Mouse (Mus musculus): ENCODE data around the gene Espn. TPM values are rescaled to one million over a fixed set of nuclear protein-coding genes. Genes with fewer than 3 reads are reported as not detected.

Espn gene
- polyA plus RNA-seq, 1 experiment from 2014 or later: 2.3 TPM

DNA sequence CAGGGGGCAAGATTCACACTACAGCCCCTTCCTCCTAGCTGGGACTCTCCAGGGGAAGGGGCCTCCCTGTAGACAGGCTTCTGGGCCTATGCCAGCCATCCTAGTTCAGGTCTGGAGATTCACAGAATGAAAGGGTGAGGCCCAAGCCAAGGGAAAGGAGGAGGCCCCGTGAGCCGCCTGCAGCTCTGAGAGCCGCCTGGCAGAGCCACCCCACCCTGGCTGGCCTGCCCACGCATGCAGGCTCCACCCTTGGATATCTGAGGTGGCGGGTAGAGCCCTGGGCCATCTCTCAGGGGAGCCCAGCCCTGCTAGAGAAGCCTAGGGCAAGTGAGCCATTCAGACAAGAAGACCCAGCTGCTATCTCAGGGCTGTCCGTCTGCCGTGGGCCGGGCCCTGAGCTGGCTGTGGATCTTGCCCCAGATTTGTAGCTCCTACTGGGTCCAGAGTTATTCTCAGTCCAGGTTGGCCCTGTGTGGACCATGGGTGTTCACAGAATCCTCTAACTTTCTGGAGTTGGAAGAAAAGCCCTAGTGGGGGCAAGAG, 59.3 kb downstream of the Espn start:
- Histone ChIP-seq H3K4me3 (ENCODE audit: low read depth, low read length) (peak overlapping the region; percentile 56), H3K27me3 (ENCODE audit: control insufficient read depth, insufficient read depth, low read depth, low read length) (no peaks in the 10 kb centered on the region), H3K9me3 (replicated peaks; ENCODE audit: control insufficient read depth, low read length) (no peaks in the 10 kb centered on the region), H3K4me1 (ENCODE audit: control insufficient read depth, low read depth, low read length) (peaks cover 65% of the 10 kb centered on the region), H3K4me2 (ENCODE audit: low read depth, low read length) (peak overlapping the region; percentile 78), H3K36me3 (ENCODE audit: control insufficient read depth, insufficient read depth) (no peaks in the 10 kb centered on the region), H3K27ac (ENCODE audit: low read length) (peak overlapping the region; percentile 96), H3K9ac (ENCODE audit: low read depth, low read length) (peak overlapping the region; percentile 73)
- 21% methylated on average over 8 of the region's 8 CpGs for WGBS (ENCODE audit: insufficient replicate concordance)
- ATAC-seq (ENCODE audit: low read depth): peak; percentile 96

DNA sequence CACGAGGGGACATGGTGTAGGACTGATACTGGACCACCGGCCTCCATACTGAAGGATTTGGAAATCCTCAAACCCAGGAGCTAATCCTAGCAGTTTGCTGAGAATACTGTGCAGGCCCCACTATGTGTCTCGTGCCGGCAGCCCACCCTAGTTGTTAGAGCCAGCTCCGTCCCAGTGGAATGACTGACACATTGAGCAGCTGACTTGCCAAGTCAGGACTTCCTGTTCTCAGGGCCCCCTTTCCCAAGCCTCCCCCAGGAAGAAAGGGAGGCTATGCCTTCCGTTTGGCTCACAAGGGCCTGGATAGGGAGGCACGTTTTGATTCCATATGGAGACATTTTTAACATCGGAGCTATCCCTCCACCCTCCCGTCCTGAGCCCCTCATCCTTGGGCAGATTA, 62.0 kb downstream of the Espn start:
- no peak overlapping the region for H3K4me2 ChIP-seq (ENCODE audit: low read depth, low read length)
- H3K27ac ChIP-seq (ENCODE audit: low read length): no peak overlapping the region
- ATAC-seq (ENCODE audit: low read depth): no peak
- no peaks in the 10 kb centered on the region for H3K9me3 ChIP-seq (replicated peaks; ENCODE audit: control insufficient read depth, low read length)
- WGBS (ENCODE audit: insufficient replicate concordance): 74% methylated on average over 9 of the region's 9 CpGs
- peaks cover 60% of the 10 kb centered on the region for H3K4me1 ChIP-seq (ENCODE audit: control insufficient read depth, low read depth, low read length)
- no peaks in the 10 kb centered on the region for H3K36me3 ChIP-seq (ENCODE audit: control insufficient read depth, insufficient read depth)
- no peaks in the 10 kb centered on the region for H3K27me3 ChIP-seq (ENCODE audit: control insufficient read depth, insufficient read depth, low read depth, low read length)
- H3K9ac ChIP-seq (ENCODE audit: low read depth, low read length): no peak overlapping the region
- no peak overlapping the region for H3K4me3 ChIP-seq (ENCODE audit: low read depth, low read length)

DNA sequence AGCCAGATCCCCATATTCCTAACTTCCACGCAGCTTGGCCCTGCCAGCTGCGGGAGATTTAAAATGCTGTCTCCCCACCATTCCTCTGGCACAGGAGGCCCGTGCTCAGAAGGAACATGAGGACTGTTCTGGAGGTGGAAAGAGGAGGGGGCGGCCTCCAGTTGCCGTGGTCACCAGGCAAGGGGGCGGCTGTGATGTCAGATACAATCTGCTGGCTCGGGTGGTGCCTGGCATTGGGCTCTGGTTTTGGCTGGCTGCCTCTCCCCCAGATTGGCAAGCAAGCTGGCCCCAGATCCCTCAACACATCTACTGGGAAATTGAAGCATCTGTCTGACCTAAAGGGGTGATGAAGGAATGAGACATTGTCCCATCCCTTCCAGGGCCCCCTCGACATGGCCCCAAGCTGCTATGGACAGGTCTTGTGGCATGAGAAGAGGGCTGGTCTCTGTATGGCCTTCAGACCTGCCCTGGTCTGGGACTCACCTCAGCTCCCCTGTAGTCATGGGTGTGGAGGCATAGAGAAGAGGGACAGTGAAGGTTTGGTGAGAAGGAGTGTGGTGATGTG, 63.5 kb downstream of the Espn start:
- H3K4me1 ChIP-seq (ENCODE audit: control insufficient read depth, low read depth, low read length): peaks cover 49% of the 10 kb centered on the region
- H3K4me3 ChIP-seq (ENCODE audit: low read depth, low read length): no peak overlapping the region; the same call in 1 of the 2 replicates
- 38% methylated on average over 8 of the region's 8 CpGs for WGBS (ENCODE audit: insufficient replicate concordance)
- no peaks in the 10 kb centered on the region for H3K36me3 ChIP-seq (ENCODE audit: control insufficient read depth, insufficient read depth)
- no peak overlapping the region; the same call in 1 of the 2 replicates for H3K9ac ChIP-seq (ENCODE audit: low read depth, low read length)
- no peak overlapping the region for H3K27ac ChIP-seq (ENCODE audit: low read length)
- H3K27me3 ChIP-seq (ENCODE audit: control insufficient read depth, insufficient read depth, low read depth, low read length): peaks cover 4% of the 10 kb centered on the region; the same call in 1 of the 2 replicates
- no peaks in the 10 kb centered on the region for H3K9me3 ChIP-seq (replicated peaks; ENCODE audit: control insufficient read depth, low read length)
- no peak for ATAC-seq (ENCODE audit: low read depth)
- peak overlapping the region; percentile 95 for H3K4me2 ChIP-seq (ENCODE audit: low read depth, low read length)

DNA sequence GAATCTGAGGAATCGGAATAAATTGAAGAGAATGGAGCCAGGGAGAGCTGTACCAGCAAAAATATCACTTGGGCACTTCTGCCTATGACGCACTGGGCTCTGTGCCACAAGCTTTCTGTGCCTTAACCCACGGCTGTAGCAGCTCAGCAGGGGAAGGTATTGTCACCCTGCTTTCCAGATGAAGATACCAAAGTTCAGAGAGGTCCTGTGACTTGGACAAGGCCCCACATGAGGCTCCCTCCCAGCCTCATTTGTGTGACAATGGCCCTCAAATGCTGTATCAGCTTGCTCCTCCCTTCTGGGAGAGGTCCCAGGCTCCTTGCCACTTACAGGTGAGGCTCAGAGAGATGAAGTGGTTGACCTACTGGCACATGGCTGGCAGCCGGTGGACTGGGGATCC, 64.0 kb downstream of the Espn start:
- Histone ChIP-seq H3K27me3 (ENCODE audit: control insufficient read depth, insufficient read depth, low read depth, low read length) (peaks cover 4% of the 10 kb centered on the region; the same call in 1 of the 2 replicates), H3K9me3 (replicated peaks; ENCODE audit: control insufficient read depth, low read length) (no peaks in the 10 kb centered on the region), H3K27ac (ENCODE audit: low read length) (no peak overlapping the region), H3K36me3 (ENCODE audit: control insufficient read depth, insufficient read depth) (no peaks in the 10 kb centered on the region), H3K4me2 (ENCODE audit: low read depth, low read length) (peak overlapping the region; percentile 95), H3K4me3 (ENCODE audit: low read depth, low read length) (peak overlapping the region; percentile 84), H3K9ac (ENCODE audit: low read depth, low read length) (peak overlapping the region; percentile 44; the same call in 1 of the 2 replicates), H3K4me1 (ENCODE audit: control insufficient read depth, low read depth, low read length) (peaks cover 44% of the 10 kb centered on the region)
- 34% methylated on average over 4 of the region's 4 CpGs for WGBS (ENCODE audit: insufficient replicate concordance)
- no peak for ATAC-seq (ENCODE audit: low read depth)

DNA sequence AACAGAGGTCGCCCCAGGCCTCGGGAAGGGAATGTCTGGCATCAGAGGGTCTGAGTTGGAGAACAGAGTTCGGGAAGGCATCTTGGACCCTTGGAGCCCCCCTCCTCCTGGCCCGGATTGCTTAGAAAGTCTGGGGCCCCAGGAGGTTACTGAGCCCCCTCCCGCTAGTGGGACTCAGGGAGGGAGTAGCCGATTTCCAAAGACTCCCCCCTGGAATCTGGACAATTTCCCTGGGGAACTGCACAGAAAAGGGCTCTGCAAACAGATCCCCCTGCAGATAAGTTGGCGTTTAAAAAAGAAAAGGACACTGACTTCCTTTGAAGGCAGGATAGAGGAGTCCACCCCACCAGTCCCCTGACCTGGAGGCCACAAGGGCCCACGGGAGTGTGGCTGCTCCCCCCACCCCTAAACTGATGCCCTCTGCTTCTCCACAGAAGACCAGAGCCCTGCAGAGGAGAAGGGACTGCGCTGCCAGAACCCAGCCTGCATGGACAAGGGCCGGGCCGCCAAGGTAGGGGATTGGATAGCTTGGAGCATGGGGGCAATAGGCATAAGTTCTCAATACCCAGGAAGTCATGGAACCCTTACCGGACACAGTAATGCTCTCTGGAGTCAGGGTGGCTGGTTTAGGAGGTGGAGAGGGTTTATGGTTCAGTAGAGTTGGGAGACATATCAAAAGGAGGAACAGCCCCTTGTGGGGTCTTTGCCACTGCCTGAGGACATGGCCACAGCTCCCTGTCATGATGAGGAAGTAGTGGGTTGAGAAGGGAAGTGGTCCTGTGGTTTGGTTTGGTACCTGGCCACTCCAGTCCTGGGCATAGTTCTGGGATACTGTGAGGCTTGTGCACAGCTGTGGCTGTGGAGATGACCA, 64.7 kb downstream of the Espn start:
- no peak for ATAC-seq (ENCODE audit: low read depth)
- peak overlapping the region; percentile 84 for H3K4me3 ChIP-seq (ENCODE audit: low read depth, low read length)
- H3K27ac ChIP-seq (ENCODE audit: low read length): no peak overlapping the region; the same call in 1 of the 2 replicates
- 5% methylated on average over 12 of the region's 12 CpGs for WGBS (ENCODE audit: insufficient replicate concordance)
- H3K4me1 ChIP-seq (ENCODE audit: control insufficient read depth, low read depth, low read length): peaks cover 38% of the 10 kb centered on the region
- peak overlapping the region; percentile 95 for H3K4me2 ChIP-seq (ENCODE audit: low read depth, low read length)
- H3K27me3 ChIP-seq (ENCODE audit: control insufficient read depth, insufficient read depth, low read depth, low read length): peaks cover 4% of the 10 kb centered on the region; the same call in 1 of the 2 replicates
- no peaks in the 10 kb centered on the region for H3K36me3 ChIP-seq (ENCODE audit: control insufficient read depth, insufficient read depth)
- H3K9ac ChIP-seq (ENCODE audit: low read depth, low read length): peak overlapping the region; percentile 85
- no peaks in the 10 kb centered on the region for H3K9me3 ChIP-seq (replicated peaks; ENCODE audit: control insufficient read depth, low read length)

DNA sequence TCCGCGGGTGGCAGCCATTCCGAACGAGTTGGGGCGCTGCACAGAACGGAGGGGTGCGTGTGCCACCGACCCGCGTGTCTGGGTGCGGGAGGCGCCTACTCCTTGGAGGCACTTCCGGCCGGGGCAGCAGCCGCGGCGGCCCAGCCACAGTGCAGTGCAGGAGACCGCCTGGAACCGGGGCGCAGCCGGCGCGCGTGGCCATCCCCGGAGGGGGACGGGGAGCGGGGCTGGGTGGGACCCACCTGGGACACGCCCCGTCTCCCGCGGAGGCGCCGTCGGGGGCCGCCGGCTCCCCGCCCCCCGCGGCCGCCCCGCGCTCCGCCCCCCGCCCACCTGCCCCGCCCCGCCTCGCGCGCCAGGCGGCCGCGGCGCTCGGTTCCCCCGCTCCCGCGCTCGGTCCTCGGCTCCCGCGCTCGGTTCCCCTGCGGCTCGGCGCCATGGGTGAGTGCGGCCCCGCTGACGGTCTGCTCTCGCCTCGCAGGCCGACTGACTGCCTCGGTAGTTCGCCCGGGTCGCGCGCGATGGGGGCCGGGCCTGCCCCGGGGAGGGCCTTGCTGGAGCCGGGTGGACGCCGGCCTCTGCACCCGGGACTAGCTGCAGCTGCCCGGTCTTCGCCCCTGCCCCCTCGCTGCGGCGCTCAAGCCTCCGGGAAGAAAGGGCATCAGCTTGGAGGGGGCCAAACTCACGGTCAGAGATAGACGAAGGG, 65.5 kb downstream of the Espn start:
- Histone ChIP-seq H3K4me3 (ENCODE audit: low read depth, low read length) (peak overlapping the region; percentile 84), H3K9ac (ENCODE audit: low read depth, low read length) (peak overlapping the region; percentile 85), H3K4me1 (ENCODE audit: control insufficient read depth, low read depth, low read length) (peaks cover 30% of the 10 kb centered on the region), H3K36me3 (ENCODE audit: control insufficient read depth, insufficient read depth) (no peaks in the 10 kb centered on the region), H3K9me3 (replicated peaks; ENCODE audit: control insufficient read depth, low read length) (no peaks in the 10 kb centered on the region), H3K4me2 (ENCODE audit: low read depth, low read length) (peak overlapping the region; percentile 95), H3K27me3 (ENCODE audit: control insufficient read depth, insufficient read depth, low read depth, low read length) (peaks cover 4% of the 10 kb centered on the region; the same call in 1 of the 2 replicates), H3K27ac (ENCODE audit: low read length) (peak overlapping the region; percentile 56)
- peak; percentile 87 for ATAC-seq (ENCODE audit: low read depth)
- WGBS (ENCODE audit: insufficient replicate concordance): under 1% methylated on average over 60 of the region's 92 CpGs

DNA sequence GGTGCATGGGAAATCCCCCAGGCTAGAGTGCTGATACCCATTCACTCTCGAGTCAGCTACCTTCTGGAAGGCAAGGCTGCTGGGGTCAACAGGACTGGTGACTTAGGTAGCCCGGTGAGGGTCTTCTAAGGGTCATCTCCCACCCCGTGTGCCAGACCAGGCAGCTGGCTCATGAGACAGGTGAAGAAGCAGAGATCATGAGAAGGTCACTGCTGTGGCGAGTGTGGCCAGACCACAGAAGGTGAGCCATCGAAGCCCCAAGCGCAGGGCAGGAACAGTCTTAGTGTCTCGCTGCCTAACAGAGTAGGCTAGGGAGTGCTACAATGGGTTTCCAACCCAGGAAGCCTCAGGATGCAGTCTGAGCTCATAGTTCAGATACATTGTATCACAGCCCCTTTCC, 67.6 kb downstream of the Espn start:
- H3K27me3 ChIP-seq (ENCODE audit: control insufficient read depth, insufficient read depth, low read depth, low read length): peaks cover 4% of the 10 kb centered on the region; the same call in 1 of the 2 replicates
- no peak overlapping the region for H3K4me3 ChIP-seq (ENCODE audit: low read depth, low read length)
- peaks cover 25% of the 10 kb centered on the region for H3K4me1 ChIP-seq (ENCODE audit: control insufficient read depth, low read depth, low read length)
- WGBS (ENCODE audit: insufficient replicate concordance): 69% methylated on average over 7 of the region's 7 CpGs
- no peaks in the 10 kb centered on the region for H3K9me3 ChIP-seq (replicated peaks; ENCODE audit: control insufficient read depth, low read length)
- no peak overlapping the region for H3K9ac ChIP-seq (ENCODE audit: low read depth, low read length)
- no peak for ATAC-seq (ENCODE audit: low read depth)
- no peak overlapping the region for H3K27ac ChIP-seq (ENCODE audit: low read length)
- no peaks in the 10 kb centered on the region for H3K36me3 ChIP-seq (ENCODE audit: control insufficient read depth, insufficient read depth)
- H3K4me2 ChIP-seq (ENCODE audit: low read depth, low read length): no peak overlapping the region

DNA sequence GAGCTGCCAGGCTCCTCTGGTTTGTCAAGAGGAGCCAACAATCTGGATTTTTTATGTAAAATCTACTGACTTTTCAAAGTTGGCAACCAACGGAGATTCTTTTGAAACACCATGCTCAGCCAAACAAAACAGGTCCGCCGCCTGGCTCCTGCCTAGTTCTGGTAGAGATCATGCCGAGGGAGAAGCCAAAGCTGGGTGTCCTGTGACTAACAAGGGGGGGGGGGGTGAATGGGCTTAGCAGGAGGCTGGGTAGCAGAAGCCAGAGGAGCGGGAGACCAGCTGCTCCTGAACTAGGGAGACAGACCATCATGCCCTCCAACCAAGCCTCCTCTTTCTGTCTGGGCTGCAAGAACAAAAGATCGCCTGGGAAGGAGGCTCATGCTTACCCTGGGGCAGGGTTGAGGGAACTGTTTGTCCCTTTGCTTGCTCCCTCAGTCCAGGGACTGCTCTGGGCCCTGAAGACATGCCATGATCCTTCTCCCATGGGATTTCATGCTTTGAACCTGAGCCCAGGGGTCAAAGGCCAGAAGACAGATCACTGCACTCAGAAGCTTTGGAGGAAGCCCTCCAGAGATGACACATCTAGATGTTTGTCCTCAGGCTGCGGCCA, 68.5 kb downstream of the Espn start:
- peaks cover 4% of the 10 kb centered on the region; the same call in 1 of the 2 replicates for H3K27me3 ChIP-seq (ENCODE audit: control insufficient read depth, insufficient read depth, low read depth, low read length)
- no peak overlapping the region for H3K4me3 ChIP-seq (ENCODE audit: low read depth, low read length)
- no peak overlapping the region for H3K4me2 ChIP-seq (ENCODE audit: low read depth, low read length)
- peaks cover 21% of the 10 kb centered on the region for H3K4me1 ChIP-seq (ENCODE audit: control insufficient read depth, low read depth, low read length)
- H3K27ac ChIP-seq (ENCODE audit: low read length): no peak overlapping the region
- no peaks in the 10 kb centered on the region for H3K36me3 ChIP-seq (ENCODE audit: control insufficient read depth, insufficient read depth)
- no peak overlapping the region for H3K9ac ChIP-seq (ENCODE audit: low read depth, low read length)
- WGBS (ENCODE audit: insufficient replicate concordance): 75% methylated on average over 7 of the region's 7 CpGs
- ATAC-seq (ENCODE audit: low read depth): no peak
- H3K9me3 ChIP-seq (replicated peaks; ENCODE audit: control insufficient read depth, low read length): no peaks in the 10 kb centered on the region

Measured in liver, embryonic 16.5 days (tissue).